Mouse (Mus musculus): ENCODE data around the gene Sipa1l2.

- no peak for TF ChIP-seq CTCF (IDR thresholded peaks at IDR 0.05; ENCODE audit: insufficient read depth, low read depth, low read length)
- no peak for TF ChIP-seq POLR2A (IDR thresholded peaks at IDR 0.05; ENCODE audit: insufficient read depth, low read depth, low read length)
Observed at GRCm38 (mm10) chr8:125580426-125580825, 10.8 kb upstream of the Sipa1l2 start.

Data from olfactory bulb, adult 2 months (tissue).